Mouse (Mus musculus) spleen, postnatal 0 days (tissue): ENCODE measurements around the gene Arsa. TPM values are rescaled to one million over a fixed set of nuclear protein-coding genes. Genes with fewer than 3 reads are reported as not detected.

Source experiments
- polyA plus RNA-seq: library from polyadenylated mRNA; unstranded; fragments of >200 nt; fragmentation: Nextera tagmentation; extraction: Ambion mirVana; gene quantifications from 2 replicates; pipeline ENCODE4 v1.2.1, GENCODE M21; 2015

Gene Arsa
- 7.9 and 10.0 TPM in 2 replicates for polyA plus RNA-seq

DNA sequence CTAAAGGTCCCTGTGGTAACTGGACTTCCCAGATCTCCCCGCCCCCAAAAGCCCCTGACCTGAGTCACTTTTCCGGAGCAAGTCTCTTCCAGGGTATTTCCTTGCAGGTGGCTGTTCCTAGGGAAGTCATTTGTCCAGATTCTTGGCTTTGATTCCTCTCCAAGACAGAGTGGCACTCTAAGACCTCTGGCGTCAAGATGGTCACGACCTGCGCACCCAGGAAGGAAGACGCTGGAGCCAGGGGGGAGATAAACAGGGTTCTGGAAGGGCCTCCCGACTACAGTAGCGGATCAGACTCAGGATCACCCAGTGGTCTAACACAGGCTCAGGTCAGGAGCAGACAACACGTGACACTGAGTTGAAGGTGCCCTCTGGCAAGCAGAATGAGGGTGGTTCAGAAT is at the start of gene Arsa:
Gene Arsa, minus strand, starts transcription at position 335 of the 401 bp plus-strand sequence.

DNA sequence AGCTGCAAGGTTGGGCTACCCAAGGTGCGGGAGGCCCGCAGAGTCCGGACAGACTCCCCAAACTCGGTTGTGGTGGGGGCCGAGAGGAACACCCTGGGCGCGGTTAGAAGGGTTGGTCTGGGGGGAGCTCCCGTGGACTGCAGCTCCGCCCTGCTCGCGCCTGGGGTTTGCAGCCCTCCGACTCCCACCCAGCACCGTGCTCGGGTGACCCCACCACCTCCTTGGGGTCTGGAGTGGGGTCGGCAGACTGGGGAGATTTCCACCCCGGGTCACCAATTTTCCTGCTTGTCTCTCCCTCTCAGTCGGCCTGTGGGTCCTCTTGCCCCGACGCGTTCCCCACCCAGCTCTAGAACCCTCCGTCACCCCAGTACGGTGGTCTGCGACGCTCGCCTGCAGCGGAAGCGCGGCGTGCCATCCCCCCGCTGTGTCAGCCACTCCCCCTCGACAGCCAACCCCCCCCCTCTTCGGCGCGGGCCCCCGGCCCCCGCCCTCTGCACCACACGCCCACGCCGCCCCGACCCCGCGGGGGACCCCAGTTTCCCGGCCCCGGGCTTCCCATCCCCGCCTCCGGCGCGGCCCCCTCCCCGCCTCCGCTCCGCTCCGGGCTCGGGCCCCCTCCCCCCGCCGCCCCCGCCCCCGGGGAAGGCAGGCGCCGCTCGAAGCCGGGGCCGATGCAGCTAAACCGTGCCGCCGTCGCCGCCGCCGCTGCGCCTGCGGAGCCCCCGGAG is 21.9 kb upstream of the Arsa start, which contains the start of gene Shank3:
Gene Shank3, plus strand, starts transcription at position 663 of the 728 bp plus-strand sequence.

DNA sequence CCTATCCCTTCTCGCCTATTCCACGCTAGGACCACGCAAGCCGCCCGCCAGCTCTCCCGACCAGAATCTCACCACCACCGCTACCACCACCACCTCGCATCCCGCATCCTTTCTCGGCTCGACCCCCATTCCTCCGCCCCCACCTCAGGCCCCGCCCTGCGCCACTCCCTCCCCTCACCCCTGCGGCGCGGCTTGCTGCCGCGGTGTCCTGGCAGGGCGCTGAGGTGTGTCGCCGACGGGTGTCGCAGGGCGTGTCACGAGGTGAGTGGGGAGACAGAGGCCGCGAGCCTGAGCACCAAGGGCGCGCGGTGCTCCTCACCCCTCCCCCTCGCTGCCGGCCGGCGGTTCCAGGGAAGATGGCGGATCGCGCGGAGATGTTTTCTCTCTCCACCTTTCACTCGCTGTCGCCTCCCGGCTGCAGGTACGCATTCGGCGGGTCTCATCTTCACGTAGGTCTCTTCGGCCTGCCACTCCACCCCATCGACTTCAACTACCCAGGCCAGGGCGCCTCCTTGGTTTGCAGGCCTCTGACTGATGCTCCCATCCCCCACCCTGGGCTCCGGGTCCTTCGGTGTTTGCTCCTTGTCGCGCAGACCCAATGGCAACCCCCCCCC is 23.3 kb downstream of the Arsa start, which contains the start of gene Mapk8ip2:
Gene Mapk8ip2, plus strand, starts transcription at position 49 of the 614 bp plus-strand sequence.

DNA sequence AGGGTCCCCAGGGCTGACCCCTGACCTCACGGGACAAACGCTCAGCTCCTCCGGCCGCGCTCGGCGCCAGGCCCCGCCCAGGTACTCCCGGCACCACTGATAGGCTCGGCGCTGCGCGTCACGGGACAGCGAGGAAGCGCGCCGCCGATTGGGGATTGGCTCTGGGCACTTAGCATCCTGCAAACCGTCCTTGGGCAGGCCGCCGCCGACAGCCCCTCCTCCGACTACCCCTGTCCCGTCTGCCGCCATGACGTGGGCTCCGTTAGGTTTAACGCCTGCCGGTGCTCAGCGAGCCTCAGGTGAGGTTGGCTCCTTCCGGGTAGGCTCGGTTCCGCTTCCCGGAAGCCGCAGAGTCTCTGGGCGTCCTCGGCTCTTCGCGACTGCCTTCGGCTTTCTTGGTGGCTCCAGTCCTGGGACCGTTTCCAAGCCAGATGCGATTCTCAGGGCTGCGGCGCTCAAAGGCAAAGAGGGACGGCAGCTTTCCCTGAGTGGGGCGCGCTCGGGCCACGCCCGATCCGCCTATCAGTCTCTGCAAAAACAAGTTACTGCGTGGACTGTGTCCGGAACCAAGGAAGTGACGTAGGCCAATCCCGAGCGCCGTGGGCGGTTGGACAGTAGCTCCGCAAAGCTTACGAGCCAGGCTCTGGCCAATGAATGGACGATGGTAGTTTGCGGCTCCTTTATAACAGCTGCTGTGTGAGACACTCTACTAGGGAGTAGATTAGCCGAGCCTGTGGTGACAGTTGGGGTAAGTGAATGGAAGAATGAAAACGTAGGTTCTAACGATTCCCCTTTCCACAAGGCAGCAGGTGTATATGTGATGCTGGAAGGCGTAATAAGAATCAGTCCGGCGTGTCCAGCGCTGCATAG is 47.6 kb downstream of the Arsa start, which contains the start of the genes C730034F03Rik, Gm44502 and Chkb:
Gene C730034F03Rik, plus strand, starts transcription at position 238 of the 870 bp plus-strand sequence.
Gene Gm44502, minus strand, starts transcription at position 345 of the 870 bp plus-strand sequence.
Gene Chkb, minus strand, starts transcription at position 557 of the 870 bp plus-strand sequence.

DNA sequence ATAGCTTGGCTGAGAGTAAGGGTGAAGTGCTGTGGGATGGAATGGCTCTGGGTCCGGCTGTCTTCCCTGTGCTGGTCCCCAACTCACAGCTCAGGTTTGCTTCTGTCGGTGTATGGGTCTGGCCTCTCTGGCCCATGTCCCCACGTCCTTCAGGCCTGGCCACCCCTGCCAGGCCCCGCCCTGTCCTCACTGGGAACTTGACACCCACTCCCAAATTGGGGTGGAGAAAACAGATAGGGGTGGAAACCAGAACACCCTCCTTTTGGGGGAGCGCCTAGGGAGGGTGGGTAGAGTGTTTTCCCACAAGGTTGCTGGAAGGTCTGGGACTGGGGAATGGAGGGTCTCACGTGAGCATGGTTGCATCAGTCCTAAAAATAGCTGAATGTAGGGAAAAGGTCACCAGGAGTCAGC is 51.5 kb downstream of the Arsa start, which contains the start of gene Cpt1b:
Gene Cpt1b, minus strand, starts transcription at position 153 of the 411 bp plus-strand sequence.

Other genes with a start within 250 kb of the Arsa start
- gene Sbf1, start 162.1 kb downstream of the Arsa start, polyA plus RNA-seq: 36.5 and 38.4 TPM in 2 replicates
- gene Adm2, start 154.7 kb downstream of the Arsa start, polyA plus RNA-seq: 0.16 TPM in 1 of 2 replicates, not detected in the other
- gene Miox, start 143.0 kb downstream of the Arsa start, polyA plus RNA-seq: not detected in 2 replicates
- 28.5 and 29.5 TPM in 2 replicates for gene Lmf2, start 121.8 kb downstream of the Arsa start, polyA plus RNA-seq
- 134 and 143 TPM in 2 replicates for gene Ncaph2, start 121.7 kb downstream of the Arsa start, polyA plus RNA-seq
- 4.5 and 4.6 TPM in 2 replicates for gene Sco2, start 103.6 kb downstream of the Arsa start, polyA plus RNA-seq
- gene Tymp, start 100.4 kb downstream of the Arsa start, polyA plus RNA-seq: 0.82 and 1.4 TPM in 2 replicates
- 4.3 and 4.7 TPM in 2 replicates for gene Odf3b, start 98.1 kb downstream of the Arsa start, polyA plus RNA-seq
- gene Klhdc7b, start 92.5 kb downstream of the Arsa start, polyA plus RNA-seq: 0.04 TPM in 1 of 2 replicates, not detected in the other
- gene Syce3, start 66.9 kb downstream of the Arsa start, polyA plus RNA-seq: not detected in 2 replicates
- 0.46 and 0.59 TPM in 2 replicates for gene Cpt1b, start 51.6 kb downstream of the Arsa start, polyA plus RNA-seq
- 3.5 and 3.7 TPM in 2 replicates for gene C730034F03Rik, start 47.8 kb downstream of the Arsa start, polyA plus RNA-seq
- not detected in 2 replicates for gene Gm44502, start 47.7 kb downstream of the Arsa start, polyA plus RNA-seq
- gene Chkb, start 47.5 kb downstream of the Arsa start, polyA plus RNA-seq: 42.4 and 51.5 TPM in 2 replicates
- gene Mapk8ip2, start 23.5 kb downstream of the Arsa start, polyA plus RNA-seq: 0.06 TPM in 1 of 2 replicates, not detected in the other
- 1.9 and 2.1 TPM in 2 replicates for gene Shank3, start 22.2 kb upstream of the Arsa start, polyA plus RNA-seq
- gene Acr, start 90.9 kb upstream of the Arsa start, polyA plus RNA-seq: 0.07 and 0.23 TPM in 2 replicates
- 8.0 and 9.7 TPM in 2 replicates for gene Rabl2, start 114.5 kb upstream of the Arsa start, polyA plus RNA-seq